Mouse (Mus musculus) heart, embryonic 14.5 days (tissue): Measurements from ENCODE around the gene Plpp1. TPM values are rescaled to one million over a fixed set of nuclear protein-coding genes. Genes with fewer than 3 reads are reported as not detected.

Source experiments
- ATAC-seq: fragments of 200-750 bp; cut with Nextera tagmentation; 2 replicates; pipeline ENCODE4 v1.8.0; 2017; ENCODE audit warnings: low read depth, moderate TSS enrichment; ENCODE audit not compliant: insufficient number of reproducible peaks, insufficient read depth, low FRiP score
- H3K27ac ChIP-seq, 2 experiments: fragments of 200-500 bp in 1 of 2; fragments of 300-500 bp in 1 of 2; sonication (generic) in 1 of 2; replicated peaks in 1 of 2; 2 replicates each; pipeline ENCODE4 v1.5.1; 2012 to 2014; ENCODE audit warnings: low read depth in 2 of 2, low read length in 2 of 2, control low read depth in 1 of 2, mild to moderate bottlenecking in 1 of 2, mixed read lengths in 1 of 2; ENCODE audit not compliant: control insufficient read depth in 1 of 2, insufficient read depth in 1 of 2
- H3K27me3 ChIP-seq: fragments of 300-500 bp; sonication (generic); 2 replicates; pipeline ENCODE4 v1.6.1; 2014; ENCODE audit warnings: mild to moderate bottlenecking, low read length, control low read depth; ENCODE audit not compliant: control insufficient read depth, insufficient read depth
- H3K36me3 ChIP-seq: fragments of 300-500 bp; sonication (generic); 2 replicates; pipeline ENCODE4 v1.6.1; 2014; ENCODE audit warnings: mild to moderate bottlenecking, control low read depth, low read length, mixed read lengths; ENCODE audit not compliant: control insufficient read depth, insufficient read depth
- H3K4me1 ChIP-seq, 2 experiments: fragments of 200-500 bp in 1 of 2; fragments of 300-500 bp in 1 of 2; sonication (generic) in 1 of 2; 2 replicates each; pipeline ENCODE4 v1.6.1; 2012 to 2014; ENCODE audit warnings: low read length in 2 of 2, control low read depth in 1 of 2, mixed read lengths in 1 of 2; ENCODE audit not compliant: control insufficient read depth in 2 of 2, insufficient read depth in 2 of 2
- H3K4me2 ChIP-seq: fragments of 300-500 bp; sonication (generic); 2 replicates; pipeline ENCODE4 v1.6.1; 2014; ENCODE audit warnings: mild to moderate bottlenecking, low read length
- H3K4me3 ChIP-seq, 2 experiments: fragments of 200-500 bp in 1 of 2; fragments of 300-500 bp in 1 of 2; sonication (generic) in 1 of 2; 2 replicates each; pipeline ENCODE4 v1.5.1; 2012 to 2014; ENCODE audit warnings: low read length in 2 of 2, mild to moderate bottlenecking in 2 of 2, control low read depth in 1 of 2, low read depth in 1 of 2, moderate library complexity in 1 of 2; ENCODE audit not compliant: control insufficient read depth in 1 of 2, insufficient read depth in 1 of 2
- H3K9ac ChIP-seq: fragments of 300-500 bp; sonication (generic); 2 replicates; pipeline ENCODE4 v1.6.1; 2014; ENCODE audit warnings: mild to moderate bottlenecking, low read length
- H3K9me3 ChIP-seq: fragments of 300-500 bp; sonication (generic); 2 replicates; pipeline ENCODE4 v1.6.1; 2016; ENCODE audit warnings: low read length, control low read depth; ENCODE audit not compliant: control insufficient read depth
- WGBS: fragments of 180-500 bp; shearing (Covaris S2); extraction: QIAGEN DNeasy Blood & Tissue Kit; methylation state at CpG from one replicate; pipeline ENCODE4 v1.1.7; 2014; 5-methylcytosine and 5-hydroxymethylcytosine counted together
- polyA plus RNA-seq: library from polyadenylated mRNA; unstranded; fragments of >200 nt; fragmentation: Nextera tagmentation; extraction: Ambion mirVana; gene quantifications from 2 replicates; pipeline ENCODE4 v1.2.1, GENCODE M21; 2014

The Plpp1 gene
- polyA plus RNA-seq, result 45.2 and 56.6 TPM in 2 replicates

DNA sequence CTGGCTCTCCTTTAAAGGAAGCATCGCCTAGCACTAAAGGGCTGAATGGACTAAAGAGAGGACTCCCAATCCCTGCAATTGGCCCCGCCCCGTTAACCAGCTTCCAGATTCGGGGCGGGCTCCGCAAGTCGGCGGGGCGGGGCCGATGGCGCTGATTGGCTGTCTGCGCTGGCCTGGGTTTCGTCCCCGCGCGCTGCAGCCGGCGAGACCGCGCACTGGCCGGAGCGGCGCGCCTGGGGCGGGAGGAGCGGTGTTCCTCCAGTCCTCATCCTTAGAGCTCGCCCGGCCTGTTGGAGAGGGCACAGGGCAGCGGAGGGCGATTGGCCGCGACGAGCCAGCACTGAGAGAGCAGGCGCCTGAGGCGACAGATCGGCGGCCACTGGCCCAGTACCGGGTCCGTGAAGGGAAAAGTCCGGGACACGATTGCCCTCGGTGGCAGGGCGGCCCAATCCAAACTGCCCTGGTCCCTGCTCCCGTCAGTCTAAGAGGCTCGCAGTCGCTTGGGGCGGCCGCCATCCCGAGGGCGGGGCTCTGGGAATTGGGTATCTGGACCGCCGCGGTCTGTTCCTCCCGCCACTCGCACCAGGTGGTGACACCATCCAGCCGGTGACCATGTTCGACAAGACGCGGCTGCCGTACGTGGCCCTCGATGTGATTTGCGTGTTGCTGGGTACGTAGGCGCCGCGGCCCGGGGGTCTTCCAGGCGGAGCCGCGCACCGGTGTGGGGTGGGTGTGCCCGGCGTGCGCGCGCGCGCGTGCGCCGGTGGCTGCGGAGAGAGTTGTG lies at the start of gene Plpp1:
Gene Plpp1 (plus strand): TSS at position 196 of the 784 bp plus-strand sequence.
- Histone ChIP-seq H3K4me3 (peak within 1 kb of the TSS; percentile 75 to 78), H3K4me2 (peak within 1 kb of the TSS; percentile 88), H3K9me3 (no peaks in the 10 kb centered on the region), H3K9ac (peak within 1 kb of the TSS; percentile 88), H3K4me1 (peaks cover 6 to 13% of the 10 kb centered on the region in 2 experiments), H3K27me3 (no peaks in the 10 kb centered on the region), H3K36me3 (peaks cover 7% of the 10 kb centered on the region), H3K27ac (peak within 1 kb of the TSS; percentile 90 to 94)
- under 1% methylated on average over 82 of the region's 83 CpGs for WGBS
- peak; percentile 98 for ATAC-seq

DNA sequence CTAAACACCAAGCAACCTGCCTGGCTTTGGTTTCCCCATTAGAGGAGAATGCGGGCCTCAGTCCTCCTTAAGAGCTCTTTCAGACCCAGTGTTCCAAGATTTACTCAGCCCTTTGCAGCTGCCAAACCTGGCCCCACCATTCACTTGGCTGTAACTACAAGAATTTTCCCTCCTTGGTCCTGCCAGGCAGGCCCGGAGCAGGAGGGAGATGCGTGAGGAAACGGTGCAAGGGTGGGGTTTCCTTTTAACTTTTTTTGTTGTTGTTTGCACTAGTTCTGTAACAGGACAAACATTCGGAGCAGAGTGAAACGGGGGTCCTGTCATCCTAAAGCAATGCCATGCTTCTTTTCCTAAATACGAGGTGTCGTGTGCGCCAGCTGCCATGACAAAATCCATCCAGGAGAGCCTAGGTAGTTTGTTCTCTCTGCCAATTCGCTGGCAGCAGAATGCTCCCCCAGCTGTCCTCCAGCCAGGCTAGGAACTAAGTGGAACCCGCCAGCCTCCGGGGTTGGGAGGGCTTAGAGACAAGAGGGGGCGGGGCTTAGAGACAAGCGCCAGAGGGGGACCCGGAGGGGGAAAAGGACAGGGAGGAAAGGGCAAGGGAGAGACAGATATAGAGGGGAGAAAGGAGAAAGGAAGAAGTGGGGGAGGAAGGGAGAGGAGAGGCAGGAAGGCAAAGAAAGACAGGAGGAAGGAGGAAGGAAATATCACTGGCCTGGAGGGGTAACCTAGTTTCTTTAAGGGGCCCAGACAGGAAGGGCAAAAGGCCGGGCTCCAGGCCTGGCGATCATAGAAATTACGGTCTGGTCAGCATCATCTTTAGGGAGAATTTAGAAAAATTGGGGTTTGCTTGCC lies 48.9 kb upstream of the Plpp1 start:
- Histone ChIP-seq H3K9me3 (no peaks in the 10 kb centered on the region), H3K4me1 (peaks cover 28 to 41% of the 10 kb centered on the region in 2 experiments), H3K9ac (peak overlapping the region; percentile 53), H3K36me3 (no peaks in the 10 kb centered on the region), H3K4me3 (peak overlapping the region in 1 of 2 experiments; percentile 16; a peak in 2 of 4 replicates), H3K27me3 (no peaks in the 10 kb centered on the region), H3K27ac (peak overlapping the region; percentile 64 to 88), H3K4me2 (peak overlapping the region; percentile 57)
- ATAC-seq, result peak; percentile 79
- 18% methylated on average over 18 of the region's 18 CpGs for WGBS

DNA sequence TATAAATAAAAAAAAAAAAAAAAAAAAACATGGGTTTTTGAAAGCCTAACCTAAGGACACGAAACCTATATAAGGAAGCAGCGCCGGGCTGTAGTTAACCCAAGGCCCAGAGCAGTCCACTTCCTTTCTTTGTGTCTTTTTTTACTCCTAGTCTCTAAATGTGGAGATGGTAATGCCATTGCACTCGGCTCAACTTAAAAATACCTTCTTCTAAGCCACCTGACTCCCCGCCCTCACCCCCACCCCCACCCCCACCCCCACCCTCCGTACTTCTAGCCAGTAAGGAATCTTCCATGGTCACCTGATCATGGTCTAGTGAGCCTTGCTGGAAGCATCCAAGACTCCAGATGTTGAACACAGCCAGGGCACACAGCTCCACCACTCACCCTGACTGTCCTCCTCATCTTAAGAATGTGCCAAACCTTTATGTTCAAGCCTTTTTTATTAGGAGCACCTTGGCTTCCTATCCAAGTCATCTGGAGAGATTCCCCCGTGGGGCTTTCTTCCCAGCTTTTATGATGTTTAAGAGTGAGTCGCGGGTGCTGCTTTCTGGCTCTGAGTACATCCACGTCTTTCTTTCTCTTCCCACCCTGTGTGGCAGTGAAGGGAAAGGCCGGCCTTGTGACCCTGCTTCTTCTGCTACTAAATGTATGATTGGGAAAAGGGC lies 48.1 kb upstream of the Plpp1 start:
- Histone ChIP-seq H3K9me3 (no peaks in the 10 kb centered on the region), H3K27me3 (no peaks in the 10 kb centered on the region), H3K9ac (no peak overlapping the region), H3K4me3 (no peak overlapping the region), H3K4me1 (peaks cover 28 to 41% of the 10 kb centered on the region in 2 experiments), H3K4me2 (peak overlapping the region; percentile 57; the same call in 1 of the 2 replicates), H3K36me3 (no peaks in the 10 kb centered on the region), H3K27ac (peak overlapping the region; percentile 56 to 88)
- ATAC-seq, result no peak
- WGBS, result 65% methylated on average over 11 of the region's 11 CpGs

DNA sequence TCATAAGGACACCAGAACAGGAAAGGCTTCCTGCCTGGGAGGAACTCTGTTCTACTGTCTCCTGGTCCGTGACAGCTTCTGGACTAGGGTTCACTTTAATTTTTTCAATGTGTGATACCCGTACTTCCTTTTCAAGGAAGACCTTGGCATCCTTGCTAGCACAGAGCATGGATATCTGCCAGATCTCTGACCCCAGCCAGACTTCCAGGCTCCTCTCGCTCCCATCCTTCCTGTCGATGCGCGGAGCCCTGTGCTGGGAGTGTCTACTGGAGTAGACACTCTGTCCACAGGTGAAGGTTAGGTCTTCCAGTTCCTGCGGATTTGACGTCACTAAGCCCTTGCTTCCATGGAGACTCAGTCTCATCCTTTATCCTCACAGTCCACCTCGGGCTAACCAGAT lies 47.1 kb upstream of the Plpp1 start:
- Histone ChIP-seq H3K27me3 (no peaks in the 10 kb centered on the region), H3K9me3 (no peaks in the 10 kb centered on the region), H3K4me3 (no peak overlapping the region), H3K4me1 (peaks cover 28 to 41% of the 10 kb centered on the region in 2 experiments), H3K27ac (peak overlapping the region; percentile 33 to 42; a peak in 3 of 4 replicates), H3K36me3 (no peaks in the 10 kb centered on the region), H3K9ac (no peak overlapping the region), H3K4me2 (no peak overlapping the region)
- ATAC-seq, result no peak
- 71% methylated on average over 9 of the region's 9 CpGs for WGBS

DNA sequence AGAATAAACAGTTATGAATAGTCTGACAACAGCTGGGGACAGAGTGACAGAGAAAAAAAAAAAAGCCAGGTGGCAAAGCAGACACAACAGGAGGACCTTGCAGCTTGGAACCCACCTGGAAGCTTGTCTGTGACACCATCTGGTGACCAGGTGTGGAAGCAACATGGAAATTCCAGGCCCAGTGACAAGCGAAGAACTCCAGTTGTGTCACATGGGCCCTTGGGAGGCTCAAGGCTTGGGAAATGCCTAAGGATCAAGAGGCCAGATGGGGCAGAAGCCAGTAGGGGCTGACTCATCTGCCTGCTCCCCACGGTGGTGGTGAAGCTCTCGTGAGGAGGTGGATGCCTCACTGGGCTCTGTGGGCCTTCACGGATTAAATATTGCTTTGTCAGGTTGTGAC lies 45.7 kb upstream of the Plpp1 start:
- Histone ChIP-seq H3K36me3 (no peaks in the 10 kb centered on the region), H3K27me3 (no peaks in the 10 kb centered on the region), H3K9ac (peak overlapping the region; percentile 28; the same call in 1 of the 2 replicates), H3K27ac (peak overlapping the region; percentile 48 to 78; a peak in 3 of 4 replicates), H3K4me2 (no peak overlapping the region), H3K4me3 (no peak overlapping the region), H3K4me1 (peaks cover 32 to 50% of the 10 kb centered on the region in 2 experiments), H3K9me3 (no peaks in the 10 kb centered on the region)
- no peak for ATAC-seq
- WGBS, result 50% methylated on average over 4 of the region's 4 CpGs

DNA sequence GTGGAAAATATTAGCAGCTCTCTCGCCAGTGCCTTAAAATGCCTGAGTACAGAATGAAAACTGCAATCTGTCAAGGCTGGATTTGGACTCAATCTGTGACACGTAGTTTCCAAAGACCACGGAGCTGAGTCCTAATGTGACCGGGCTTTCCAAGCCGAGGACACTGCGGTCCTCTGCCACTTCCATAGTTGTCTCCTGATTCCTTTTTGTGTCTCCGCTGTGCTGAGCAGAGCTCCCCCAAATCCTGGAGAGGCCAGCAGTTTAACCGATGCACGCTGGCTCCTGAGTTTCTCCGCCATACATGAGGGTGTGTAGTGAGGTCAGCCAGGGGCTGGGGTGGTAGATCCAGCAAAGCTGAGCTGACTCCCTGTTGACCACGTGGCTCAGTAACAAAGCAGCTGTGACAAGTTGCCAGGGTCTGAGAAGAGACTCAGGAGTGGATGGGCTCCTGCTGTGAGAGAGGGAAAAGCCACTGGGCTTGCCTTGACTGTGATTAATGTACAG lies 45.0 kb upstream of the Plpp1 start:
- H3K27me3 ChIP-seq, result no peaks in the 10 kb centered on the region
- peak overlapping the region; percentile 78 to 87 for H3K27ac ChIP-seq
- no peaks in the 10 kb centered on the region for H3K9me3 ChIP-seq
- whole genome bisulfite sequencing, result 30% methylated on average over 11 of the region's 11 CpGs
- peaks cover 33 to 53% of the 10 kb centered on the region in 2 experiments for H3K4me1 ChIP-seq
- peak overlapping the region; percentile 37 for H3K4me2 ChIP-seq
- peak overlapping the region; percentile 56 for H3K9ac ChIP-seq
- no peak for ATAC-seq
- no peak overlapping the region for H3K4me3 ChIP-seq
- H3K36me3 ChIP-seq, result no peaks in the 10 kb centered on the region

DNA sequence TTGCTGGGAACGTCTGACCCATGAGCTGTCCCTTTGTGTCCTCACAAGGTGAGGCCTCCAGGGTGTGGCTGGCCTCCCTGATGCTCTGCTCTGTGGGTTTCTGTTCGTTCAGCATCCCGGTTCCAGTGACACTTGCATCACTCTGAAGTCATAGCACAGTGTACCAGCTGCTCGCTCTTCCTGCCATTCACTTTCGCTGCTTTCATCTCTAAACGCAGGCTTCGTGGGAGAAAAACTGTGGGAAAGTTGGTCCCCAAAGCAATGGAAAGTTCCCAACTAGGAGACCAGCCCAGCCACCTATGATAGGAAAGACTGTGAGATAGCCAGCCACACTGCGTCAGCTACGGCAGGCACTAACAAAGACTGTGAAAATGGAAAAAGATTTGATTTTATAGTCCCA lies 43.2 kb upstream of the Plpp1 start:
- Histone ChIP-seq H3K4me3 (no peak overlapping the region), H3K4me1 (peaks cover 26 to 40% of the 10 kb centered on the region in 2 experiments), H3K4me2 (no peak overlapping the region), H3K36me3 (no peaks in the 10 kb centered on the region), H3K9me3 (no peaks in the 10 kb centered on the region), H3K9ac (no peak overlapping the region), H3K27ac (peak overlapping the region; percentile 10 to 49; a peak in 2 of 4 replicates), H3K27me3 (no peaks in the 10 kb centered on the region)
- ATAC-seq, result 0 out of 2 replicates have a peak, but pooled peaks have one; percentile 13
- 71% methylated on average over 9 of the region's 9 CpGs for WGBS
